Mouse (Mus musculus): Measurements from ENCODE around the gene Zcchc10. TPM values are rescaled to one million over a fixed set of nuclear protein-coding genes. Genes with fewer than 3 reads are reported as not detected.
"Not testable (repeated sequence)": the region's sequence is repeated elsewhere in the genome, so short reads cannot be mapped to it uniquely, and the experiment has no call there.

The Zcchc10 gene
- polyA plus RNA-seq, 1 experiment, result 13.9 TPM

GRCm38 (mm10) chr11:53300330-53301166, 23.9 kb upstream of the Zcchc10 start, which contains the start of gene Hspa4:
Gene Hspa4, minus strand, starts transcription at chr11:53300457.
- H3K4me3 ChIP-seq (ENCODE audit: insufficient read depth, low read length), result peak within 1 kb of the TSS; percentile 99
- TF ChIP-seq CTCF (IDR thresholded peaks at IDR 0.05; ENCODE audit: low read depth, low read length) (no peak), POLR2A (IDR thresholded peaks at IDR 0.05; ENCODE audit: borderline replicate concordance, low read depth, low read length) (no peak)
- peaks cover 31% of the 10 kb centered on the region for H3K4me1 ChIP-seq (ENCODE audit: control insufficient read depth, insufficient read depth, low read length)
- H3K27ac ChIP-seq (ENCODE audit: insufficient read depth, low read depth, low read length), result peak within 1 kb of the TSS; percentile 99

GRCm38 (mm10) chr11:53301167-53301515, 23.3 kb upstream of the Zcchc10 start:
- H3K4me1 ChIP-seq (ENCODE audit: control insufficient read depth, insufficient read depth, low read length), result peaks cover 30% of the 10 kb centered on the region
- peak overlapping the region; percentile 99 for H3K27ac ChIP-seq (ENCODE audit: insufficient read depth, low read depth, low read length)
- TF ChIP-seq POLR2A (IDR thresholded peaks at IDR 0.05; ENCODE audit: borderline replicate concordance, low read depth, low read length), result no peak
- peak overlapping the region; percentile 99 for H3K4me3 ChIP-seq (ENCODE audit: insufficient read depth, low read length)

- TF ChIP-seq POLR2A (IDR thresholded peaks at IDR 0.05; ENCODE audit: borderline replicate concordance, low read depth, low read length) (no peak), CTCF (IDR thresholded peaks at IDR 0.05; ENCODE audit: low read depth, low read length) (no peak)
- H3K4me1 ChIP-seq (ENCODE audit: control insufficient read depth, insufficient read depth, low read length), result peaks cover 29% of the 10 kb centered on the region
- H3K4me3 ChIP-seq (ENCODE audit: insufficient read depth, low read length), result no peak overlapping the region
- H3K27ac ChIP-seq (ENCODE audit: insufficient read depth, low read depth, low read length), result no peak overlapping the region
These were observed 20.2 kb upstream of the Zcchc10 start for GRCm38 (mm10) chr11:53304044-53304840.

GRCm38 (mm10) chr11:53306965-53307364, 17.5 kb upstream of the Zcchc10 start:
- TF ChIP-seq POLR2A (IDR thresholded peaks at IDR 0.05; ENCODE audit: borderline replicate concordance, low read depth, low read length) (no peak), CTCF (IDR thresholded peaks at IDR 0.05; ENCODE audit: low read depth, low read length) (no peak)
- H3K4me1 ChIP-seq (ENCODE audit: control insufficient read depth, insufficient read depth, low read length), result peaks cover 24% of the 10 kb centered on the region
- no peak overlapping the region for H3K27ac ChIP-seq (ENCODE audit: insufficient read depth, low read depth, low read length)
- no peak overlapping the region for H3K4me3 ChIP-seq (ENCODE audit: insufficient read depth, low read length)

- no peak for TF ChIP-seq POLR2A (IDR thresholded peaks at IDR 0.05; ENCODE audit: borderline replicate concordance, low read depth, low read length)
- TF ChIP-seq CTCF (IDR thresholded peaks at IDR 0.05; ENCODE audit: low read depth, low read length), result no peak
- peaks cover 30% of the 10 kb centered on the region for H3K4me1 ChIP-seq (ENCODE audit: control insufficient read depth, insufficient read depth, low read length)
- no peak overlapping the region for H3K27ac ChIP-seq (ENCODE audit: insufficient read depth, low read depth, low read length)
- H3K4me3 ChIP-seq (ENCODE audit: insufficient read depth, low read length), result no peak overlapping the region
These were observed 16.9 kb upstream of the Zcchc10 start for GRCm38 (mm10) chr11:53307558-53308065.

GRCm38 (mm10) chr11:53308251-53308864, 16.1 kb upstream of the Zcchc10 start:
- Histone ChIP-seq H3K4me3 (ENCODE audit: insufficient read depth, low read length) (no peak overlapping the region), H3K27ac (ENCODE audit: insufficient read depth, low read depth, low read length) (peak overlapping the region; percentile 64), H3K4me1 (ENCODE audit: control insufficient read depth, insufficient read depth, low read length) (peaks cover 34% of the 10 kb centered on the region)
- TF ChIP-seq CTCF (IDR thresholded peaks at IDR 0.05; ENCODE audit: low read depth, low read length), result no peak
- no peak for TF ChIP-seq POLR2A (IDR thresholded peaks at IDR 0.05; ENCODE audit: borderline replicate concordance, low read depth, low read length)

GRCm38 (mm10) chr11:53308884-53309310, 15.6 kb upstream of the Zcchc10 start:
- TF ChIP-seq CTCF (IDR thresholded peaks at IDR 0.05; ENCODE audit: low read depth, low read length) (no peak), POLR2A (IDR thresholded peaks at IDR 0.05; ENCODE audit: borderline replicate concordance, low read depth, low read length) (no peak)
- Histone ChIP-seq H3K4me1 (ENCODE audit: control insufficient read depth, insufficient read depth, low read length) (peaks cover 35% of the 10 kb centered on the region), H3K4me3 (ENCODE audit: insufficient read depth, low read length) (no peak overlapping the region), H3K27ac (ENCODE audit: insufficient read depth, low read depth, low read length) (peak overlapping the region; percentile 64)

- TF ChIP-seq POLR2A (IDR thresholded peaks at IDR 0.05; ENCODE audit: borderline replicate concordance, low read depth, low read length), result no peak
- TF ChIP-seq CTCF (IDR thresholded peaks at IDR 0.05; ENCODE audit: low read depth, low read length), result no peak
- Histone ChIP-seq H3K4me1 (ENCODE audit: control insufficient read depth, insufficient read depth, low read length) (peaks cover 47% of the 10 kb centered on the region), H3K27ac (ENCODE audit: insufficient read depth, low read depth, low read length) (no peak overlapping the region), H3K4me3 (ENCODE audit: insufficient read depth, low read length) (no peak overlapping the region)
These were observed 13.1 kb upstream of the Zcchc10 start for GRCm38 (mm10) chr11:53311385-53311784.

- peak overlapping the region; percentile 37; the same call in 1 of the 2 replicates for H3K27ac ChIP-seq (ENCODE audit: insufficient read depth, low read depth, low read length)
- not testable (repeated sequence) for H3K4me3 ChIP-seq (ENCODE audit: insufficient read depth, low read length)
- peaks cover 53% of the 10 kb centered on the region for H3K4me1 ChIP-seq (ENCODE audit: control insufficient read depth, insufficient read depth, low read length)
These were observed 11.7 kb upstream of the Zcchc10 start for GRCm38 (mm10) chr11:53312823-53313222.

Measured in bone marrow macrophage, adult 2 months (primary cell).